ENCODE assay signal across 17 mouse cellular contexts in the genomic region with DNA sequence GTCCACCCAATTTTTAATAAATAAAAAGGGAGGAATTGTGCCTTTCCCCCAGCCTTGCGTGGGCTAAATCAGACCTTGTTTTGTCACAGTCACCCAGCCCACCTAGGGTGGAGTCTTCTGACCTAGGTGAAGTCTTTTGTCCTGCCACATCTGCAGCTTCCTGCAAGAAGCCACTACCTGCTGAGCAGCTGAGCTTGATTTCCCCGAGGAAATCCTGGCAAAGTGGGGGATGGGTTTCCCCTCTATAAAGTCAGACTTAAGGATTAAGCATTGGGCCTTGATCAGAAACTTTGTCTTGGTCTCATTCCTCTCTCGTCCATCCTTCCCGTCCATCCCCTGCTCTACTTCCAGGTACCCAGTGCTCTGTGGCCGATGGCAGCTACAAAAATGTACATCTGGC. TPM values are rescaled to one million over a fixed set of nuclear protein-coding genes. Genes with fewer than 3 reads are reported as not detected.
DNase-seq lines count a peak whose midpoint lies in the region; TF ChIP-seq lines count a peak whose summit lies in the region.
"Had no signal": no experiment of that assay in that cellular context is flagged by ENCODE, and none has a peak within 500 bp of the region (broad histone marks: within the 10 kb centered on the region; RNA-seq: fewer than 3 reads in every experiment).

No protein-coding gene starts in this region.

- no peak for DNase-seq in testis, postnatal 14 days (ENCODE audit: low spot score)
- no peak for DNase-seq in ES-E14 (ENCODE audit: low read depth, low spot score)
- DNase-seq in ZHBTc4 (ENCODE audit: low read depth, low spot score) = peak; percentile 69
- DNase-seq in cerebellum, adult 11 months = no peak
- DNase-seq in kidney, postnatal 4 days = no peak
- DNase-seq: adrenal gland, adult 2 months; adrenal gland, postnatal 10 days; adrenal gland, postnatal 25 days; cerebellum, adult 11-12 months; cerebellum, adult 2 months; cerebellum, adult 9-10 months; cerebellum, postnatal 10 days; cerebellum, postnatal 25 days had no signal

- H3K9ac ChIP-seq in ES-E14 (ENCODE audit: insufficient read depth, low read depth, low read length, poor library complexity, severe bottlenecking) = no peak overlapping the region
- H3K9ac ChIP-seq: embryonic facial prominence, embryonic 12.5 days; forebrain, embryonic 12.5 days had no signal

- H3K4me3 ChIP-seq in testis, adult 2 months (ENCODE audit: control insufficient read depth, low read depth, low read length) = peak overlapping the region; percentile 52
- H3K4me3 ChIP-seq in ES-E14 (ENCODE audit: insufficient read depth in 1 of 2, low read depth in 1 of 2, low read length in 2 of 2, poor library complexity in 1 of 2, severe bottlenecking in 1 of 2) = no peak overlapping the region
- H3K4me3 ChIP-seq: embryonic facial prominence, embryonic 10.5 days; embryonic facial prominence, embryonic 12.5 days; forebrain, embryonic 12.5 days had no signal

- H3K4me1 ChIP-seq in testis, adult 2 months (ENCODE audit: control insufficient read depth, insufficient read depth, low read length) = peaks cover 3% of the 10 kb centered on the region; the same call in 1 of the 2 replicates
- peaks cover 2 to 4% of the 10 kb centered on the region in 2 experiments; a peak in 3 of 4 replicates for H3K4me1 ChIP-seq in ES-E14 (ENCODE audit: control insufficient read depth in 2 of 2, insufficient read depth in 2 of 2, low read length in 2 of 2, poor library complexity in 1 of 2)
- H3K4me1 ChIP-seq: embryonic facial prominence, embryonic 10.5 days; embryonic facial prominence, embryonic 12.5 days; forebrain, embryonic 12.5 days had no signal

- in situ Hi-C loops in ES-E14 (cut with MboI; ENCODE audit: low sequenced_read_pairs in 2 of 2, unreplicated experiment in 2 of 2) = no loop called here

- H3K9me3 ChIP-seq in ES-E14 (ENCODE audit: control insufficient read depth, insufficient read depth, low read depth, low read length) = no peaks in the 10 kb centered on the region
- H3K9me3 ChIP-seq: embryonic facial prominence, embryonic 12.5 days had no signal

- H3K36me3 ChIP-seq in testis, adult 2 months (ENCODE audit: control insufficient read depth, insufficient read depth, low read length) = no peaks in the 10 kb centered on the region
- no peaks in the 10 kb centered on the region for H3K36me3 ChIP-seq in ES-E14 (ENCODE audit: control insufficient read depth, insufficient read depth, low read length, poor library complexity, severe bottlenecking)
- H3K36me3 ChIP-seq: embryonic facial prominence, embryonic 10.5 days; embryonic facial prominence, embryonic 12.5 days; forebrain, embryonic 12.5 days had no signal

- TF ChIP-seq CTCF in testis, adult 2 months (IDR thresholded peaks at IDR 0.05; ENCODE audit: control insufficient read depth, insufficient read depth, insufficient replicate concordance, low read depth, low read length) = no peak

- H3K27ac ChIP-seq in testis, adult 2 months (ENCODE audit: control insufficient read depth, insufficient read depth, low read depth, low read length) = no peak overlapping the region
- H3K27ac ChIP-seq in ES-E14 (ENCODE audit: insufficient read depth, low read depth, low read length, poor library complexity, severe bottlenecking) = peak overlapping the region; percentile 57; the same call in 1 of the 2 replicates
- H3K27ac ChIP-seq: embryonic facial prominence, embryonic 10.5 days; embryonic facial prominence, embryonic 12.5 days; forebrain, embryonic 12.5 days had no signal

- no peaks in the 10 kb centered on the region for H3K27me3 ChIP-seq in testis, adult 2 months (ENCODE audit: control insufficient read depth, insufficient read depth, low read length)
- H3K27me3 ChIP-seq: embryonic facial prominence, embryonic 12.5 days; forebrain, embryonic 12.5 days had no signal

- TF ChIP-seq POLR2A in testis, adult 2 months (IDR thresholded peaks at IDR 0.05; ENCODE audit: control insufficient read depth, low read depth, low read length) = no peak

TF ChIP-seq in ES-E14, 5 proteins besides CTCF, POLR2A, EP300 and RAD21:
- TF ChIP-seq CHD2 (IDR thresholded peaks at IDR 0.05; ENCODE audit: low read depth, low read length) (no peak), ZNF384 (IDR thresholded peaks at IDR 0.05; ENCODE audit: low read depth, low read length) (no peak), HCFC1 (IDR thresholded peaks at IDR 0.05; ENCODE audit: borderline replicate concordance, insufficient read depth, low read length) (no peak), MAFK (IDR thresholded peaks at IDR 0.05; ENCODE audit: insufficient read depth, low read depth, low read length) (no peak), ZC3H11A (IDR thresholded peaks at IDR 0.05; ENCODE audit: borderline replicate concordance, low read depth, low read length) (no peak)

RNA-seq across cellular contexts. Expression of a gene that starts 12.9 kb away (rescaled TPM):
- polyA plus RNA-seq in testis, adult 2 months (2012; rRNA removed) = 19.7 and 21.1 TPM in 2 replicates
- 18.4 and 35.3 TPM in 2 replicates for total RNA-seq in ES-E14 (2012; rRNA removed)
